Mouse (Mus musculus) liver, adult (tissue): Measurements from ENCODE around the gene Cdrt4.

Experiments used
- GATA4 ChIP-seq: IDR thresholded peaks from 2 replicates; pipeline ENCODE4 v1.6.1; 2014; ENCODE audit warnings: mild to moderate bottlenecking, low read length; ENCODE audit not compliant: insufficient replicate concordance

The Cdrt4 gene

GRCm38 (mm10) chr11:62966765-62967633 lies 16.0 kb downstream of the Cdrt4 start:
- no peak for TF ChIP-seq GATA4

- no peak for TF ChIP-seq GATA4
Measured at GRCm38 (mm10) chr11:62977176-62977575, 26.2 kb downstream of the Cdrt4 start.

- TF ChIP-seq GATA4: no peak
Measured at GRCm38 (mm10) chr11:62978886-62979285, 27.9 kb downstream of the Cdrt4 start.

GRCm38 (mm10) chr11:62981729-62982128 lies 30.7 kb downstream of the Cdrt4 start:
- no peak for TF ChIP-seq GATA4

GRCm38 (mm10) chr11:62983793-62984192 lies 32.8 kb downstream of the Cdrt4 start:
- TF ChIP-seq GATA4: no peak

GRCm38 (mm10) chr11:62984365-62984764 lies 33.4 kb downstream of the Cdrt4 start:
- TF ChIP-seq GATA4: no peak

GRCm38 (mm10) chr11:62985075-62985474 lies 34.1 kb downstream of the Cdrt4 start:
- TF ChIP-seq GATA4: no peak

GRCm38 (mm10) chr11:62986578-62986977 lies 35.6 kb downstream of the Cdrt4 start:
- TF ChIP-seq GATA4: no peak

GRCm38 (mm10) chr11:62990150-62990685 lies 39.2 kb downstream of the Cdrt4 start:
- no peak for TF ChIP-seq GATA4

- no peak for TF ChIP-seq GATA4
Measured at GRCm38 (mm10) chr11:62990811-62991210, 39.8 kb downstream of the Cdrt4 start.

GRCm38 (mm10) chr11:62992545-62993242 lies 41.7 kb downstream of the Cdrt4 start:
- TF ChIP-seq GATA4: no peak

- TF ChIP-seq GATA4: no peak
Measured at GRCm38 (mm10) chr11:62995066-62995754, 44.2 kb downstream of the Cdrt4 start.

- TF ChIP-seq GATA4: no peak
Measured at GRCm38 (mm10) chr11:62995755-62996521, 44.9 kb downstream of the Cdrt4 start.

GRCm38 (mm10) chr11:62996522-62996898 lies 45.5 kb downstream of the Cdrt4 start:
- TF ChIP-seq GATA4: no peak

GRCm38 (mm10) chr11:62997039-62997717 lies 46.2 kb downstream of the Cdrt4 start:
- TF ChIP-seq GATA4: no peak
